Mouse (Mus musculus): ENCODE data around the gene Fiz1.
"Not testable (repeated sequence)": the region's sequence is repeated elsewhere in the genome, so short reads cannot be mapped to it uniquely, and the experiment has no call there.

Fiz1 gene

DNA sequence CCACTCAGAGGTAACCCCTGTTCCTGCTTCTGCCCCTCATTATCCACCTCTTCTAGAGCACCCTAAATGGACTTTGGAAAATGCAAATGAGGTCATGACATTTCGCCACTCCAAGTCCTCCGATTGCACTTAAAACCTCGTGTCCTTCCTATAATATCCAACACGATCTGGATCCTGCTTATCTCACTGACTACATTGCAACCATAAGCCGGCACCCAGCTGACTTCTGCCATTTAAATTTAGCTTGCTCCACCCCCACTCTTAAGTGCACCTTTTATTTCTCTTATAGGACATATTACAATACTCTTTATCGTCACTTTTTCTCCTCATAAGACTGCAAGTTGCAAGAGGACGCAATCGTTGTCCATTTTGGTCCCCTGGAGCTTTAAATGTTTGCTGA is 23.0 kb upstream of the Fiz1 start:
- no peak for DNase-seq (ENCODE audit: low spot score in 2 of 2)

DNA sequence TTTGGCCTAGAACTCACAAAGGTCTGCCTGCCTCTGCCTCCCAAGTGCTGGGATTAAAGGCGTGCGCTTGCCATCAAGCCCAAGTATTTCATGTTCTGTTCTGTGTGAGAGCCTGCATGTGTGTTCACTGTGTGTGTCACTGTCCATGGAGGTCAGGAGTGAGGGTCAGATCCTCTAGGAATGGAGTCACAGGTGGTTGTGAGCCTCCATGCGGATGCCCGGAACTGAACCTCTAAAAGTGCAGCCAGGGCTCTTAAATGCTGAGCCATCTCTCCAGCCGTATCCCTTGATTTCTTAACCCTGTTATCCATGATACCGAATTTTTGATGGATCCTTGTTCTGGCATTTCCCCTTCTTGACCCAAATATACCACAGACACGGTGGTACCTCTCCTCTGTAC is 22.5 kb upstream of the Fiz1 start:
- no peak for DNase-seq (ENCODE audit: low spot score in 2 of 2)

DNA sequence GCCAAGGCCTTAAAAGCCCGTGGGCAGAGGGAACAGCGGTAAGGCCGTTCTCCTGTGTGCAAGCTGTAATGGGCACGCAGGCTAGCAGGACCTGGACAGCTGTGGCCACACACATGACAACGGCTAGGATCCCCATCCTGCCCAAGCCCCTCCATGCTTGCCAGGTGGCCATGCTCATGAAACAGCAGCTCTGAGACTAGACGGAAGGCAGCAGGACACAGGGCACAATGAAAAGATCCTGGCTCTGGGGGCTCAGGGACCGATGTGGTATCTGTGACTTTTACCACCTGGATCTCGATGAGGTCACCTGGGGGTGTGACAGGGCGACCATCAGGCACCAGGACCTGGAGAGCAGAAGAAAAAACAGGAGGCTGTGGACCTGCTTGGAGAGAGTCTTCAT is 21.6 kb upstream of the Fiz1 start:
- no peak for DNase-seq (ENCODE audit: low spot score in 2 of 2)

DNA sequence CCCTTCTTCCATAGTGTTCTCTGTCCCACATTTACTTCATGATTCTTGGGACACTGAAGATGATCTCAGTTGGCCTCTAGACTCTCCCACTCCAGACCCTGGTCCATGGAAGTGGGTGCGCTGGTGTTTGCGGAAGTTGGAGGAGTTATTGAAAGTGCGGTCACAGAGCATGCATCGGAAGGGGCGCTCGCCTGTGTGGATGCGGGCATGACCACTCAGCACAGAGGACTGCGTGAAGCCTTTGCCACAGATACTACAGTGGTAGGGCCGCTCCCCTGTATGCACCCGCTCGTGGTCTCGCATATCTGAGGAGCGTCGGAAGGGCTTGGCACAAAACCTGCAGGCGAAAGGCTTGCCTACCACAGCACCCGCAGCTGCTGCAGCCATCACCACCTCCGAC is 21.1 kb upstream of the Fiz1 start:
- DNase-seq (ENCODE audit: low spot score in 2 of 2): no peak

DNA sequence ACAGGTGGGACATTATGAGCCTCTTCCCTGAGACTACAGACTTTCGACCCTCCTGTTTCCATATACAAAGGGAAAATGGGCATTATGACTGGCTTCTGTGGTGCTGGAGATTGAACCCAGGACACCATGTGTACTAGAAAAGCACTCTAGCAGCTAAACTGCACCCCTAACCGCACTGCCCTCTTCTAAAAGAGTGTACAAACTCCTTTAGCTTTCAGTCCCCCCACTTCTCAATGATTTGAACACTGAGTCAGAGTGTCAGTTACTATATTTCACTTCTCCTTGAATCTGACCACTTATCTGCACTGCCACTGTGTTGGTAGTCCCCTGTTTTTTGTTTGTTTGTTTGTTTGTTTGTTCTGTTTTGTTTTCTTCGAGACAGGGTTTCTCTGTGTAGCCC is 19.3 kb upstream of the Fiz1 start, which contains the start of gene 4632433K11Rik:
TSS of gene 4632433K11Rik (plus strand) at position 301 of the 400 bp plus-strand sequence.
- no peak for DNase-seq (ENCODE audit: low spot score in 2 of 2)

DNA sequence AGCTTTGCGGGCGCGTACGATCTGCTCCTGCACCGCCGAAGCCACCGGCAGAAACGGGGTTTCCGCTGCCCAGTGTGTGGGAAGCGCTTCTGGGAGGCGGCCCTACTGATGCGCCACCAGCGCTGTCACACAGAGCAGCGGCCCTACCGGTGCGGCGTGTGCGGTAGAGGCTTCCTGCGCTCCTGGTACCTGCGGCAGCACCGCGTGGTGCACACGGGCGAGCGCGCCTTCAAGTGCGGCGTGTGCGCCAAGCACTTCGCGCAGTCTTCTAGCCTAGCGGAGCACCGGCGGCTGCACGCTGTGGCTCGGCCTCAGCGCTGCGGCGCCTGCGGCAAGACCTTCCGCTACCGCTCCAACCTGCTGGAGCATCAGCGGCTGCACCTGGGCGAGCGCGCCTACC is 17.0 kb upstream of the Fiz1 start:
- no peak for DNase-seq (ENCODE audit: low spot score in 2 of 2)

DNA sequence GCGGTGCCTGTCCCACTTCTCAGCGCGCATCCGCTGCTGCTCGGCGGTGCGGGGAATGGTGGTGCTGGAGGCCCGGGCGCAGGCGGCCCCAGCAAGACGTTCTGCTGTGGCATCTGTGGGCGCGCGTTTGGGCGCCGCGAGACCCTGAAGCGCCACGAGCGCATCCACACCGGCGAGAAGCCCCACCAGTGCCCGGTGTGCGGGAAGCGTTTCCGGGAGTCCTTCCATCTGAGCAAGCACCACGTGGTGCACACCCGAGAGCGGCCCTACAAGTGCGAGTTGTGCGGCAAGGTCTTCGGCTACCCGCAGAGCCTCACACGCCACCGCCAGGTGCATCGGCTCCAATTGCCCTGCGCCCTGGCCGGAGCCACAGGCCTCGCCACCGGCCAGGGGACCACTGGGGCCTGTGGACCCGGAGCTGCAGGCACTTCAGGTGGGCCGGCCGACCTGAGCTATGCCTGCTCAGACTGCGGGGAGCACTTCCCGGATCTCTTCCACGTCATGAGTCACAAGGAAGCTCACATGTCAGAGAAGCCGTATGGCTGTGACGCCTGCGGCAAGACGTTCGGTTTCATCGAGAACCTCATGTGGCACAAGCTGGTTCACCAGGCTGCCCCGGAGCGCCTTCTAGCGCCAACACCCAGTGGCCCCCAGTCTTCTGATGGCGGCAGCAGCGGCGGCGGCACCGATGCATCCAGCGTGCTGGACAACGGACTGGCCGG is 16.2 kb upstream of the Fiz1 start:
- no peak for DNase-seq (ENCODE audit: low spot score in 2 of 2)

DNA sequence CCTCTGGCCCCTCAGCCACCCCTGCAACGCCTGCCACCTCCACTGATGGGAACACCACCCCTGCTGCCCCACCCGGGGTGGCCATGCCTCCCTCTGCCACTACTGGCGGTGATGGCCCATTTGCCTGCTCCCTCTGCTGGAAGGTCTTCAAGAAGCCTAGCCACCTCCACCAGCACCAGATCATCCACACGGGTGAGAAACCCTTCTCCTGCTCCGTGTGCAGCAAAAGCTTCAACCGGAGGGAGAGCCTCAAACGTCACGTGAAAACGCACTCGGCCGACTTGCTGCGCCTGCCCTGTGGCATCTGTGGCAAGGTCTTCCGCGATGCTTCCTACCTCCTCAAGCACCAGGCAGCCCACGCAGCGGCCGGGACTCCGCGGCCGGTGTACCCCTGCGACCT is 15.4 kb upstream of the Fiz1 start:
- DNase-seq (ENCODE audit: low spot score in 2 of 2): no peak

DNA sequence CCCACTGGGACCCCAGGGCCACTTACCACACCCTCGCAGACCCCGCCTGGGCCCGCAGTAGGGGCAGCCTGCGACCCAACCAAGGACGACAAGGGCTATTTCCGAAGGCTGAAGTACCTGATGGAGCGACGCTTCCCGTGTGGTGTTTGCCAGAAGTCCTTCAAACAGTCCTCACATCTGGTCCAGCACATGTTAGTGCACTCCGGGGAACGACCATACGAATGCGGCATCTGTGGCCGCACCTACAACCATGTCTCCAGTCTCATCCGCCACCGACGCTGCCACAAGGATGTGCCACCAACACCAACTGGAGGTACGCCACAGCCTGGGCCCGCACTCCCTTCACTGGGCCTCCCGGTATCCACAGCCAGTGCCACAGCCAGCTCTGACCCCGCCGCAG is 15.0 kb upstream of the Fiz1 start:
- DNase-seq (ENCODE audit: low spot score in 2 of 2): no peak

DNA sequence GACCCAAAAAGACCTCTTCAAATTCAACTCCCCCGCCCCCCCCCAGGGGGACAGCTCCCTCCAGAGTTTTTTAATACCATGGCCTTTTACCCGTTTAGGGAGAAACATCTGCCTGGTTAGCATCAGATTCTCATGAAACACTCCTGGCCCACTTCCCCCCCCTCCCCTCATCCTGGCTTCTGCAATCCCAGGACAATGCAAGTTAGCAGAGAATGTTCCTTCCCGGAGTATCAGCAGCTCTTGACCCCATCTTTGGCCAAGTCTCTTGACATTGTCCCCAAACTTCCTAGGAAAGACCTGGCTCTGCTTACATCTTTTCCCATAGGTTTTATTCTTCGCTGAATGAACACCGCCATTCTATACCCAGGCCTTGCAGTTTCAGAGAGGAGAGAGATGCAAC is 6.7 kb upstream of the Fiz1 start:
- DNase-seq (ENCODE audit: low spot score in 2 of 2): no peak

DNA sequence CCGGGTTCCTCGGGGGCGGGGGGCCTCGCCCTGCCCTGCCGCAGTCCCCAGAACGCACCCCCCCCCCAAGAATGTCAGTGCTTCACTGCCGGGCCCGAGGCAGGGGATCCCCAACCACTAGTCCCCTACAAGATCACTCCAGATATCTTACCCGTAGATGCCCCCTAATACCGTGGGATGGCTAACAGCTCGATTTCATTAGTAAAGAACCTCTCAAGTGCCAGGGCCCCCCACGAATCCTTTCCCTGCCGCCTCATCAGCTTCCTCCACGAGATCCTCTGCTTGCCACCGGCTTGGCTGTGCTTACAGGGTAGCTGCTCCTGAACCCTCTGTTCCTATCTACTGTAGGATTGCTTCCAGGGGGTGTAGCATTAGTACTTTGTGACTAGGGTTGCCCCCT is 6.2 kb upstream of the Fiz1 start:
- no peak for DNase-seq (ENCODE audit: low spot score in 2 of 2)

DNA sequence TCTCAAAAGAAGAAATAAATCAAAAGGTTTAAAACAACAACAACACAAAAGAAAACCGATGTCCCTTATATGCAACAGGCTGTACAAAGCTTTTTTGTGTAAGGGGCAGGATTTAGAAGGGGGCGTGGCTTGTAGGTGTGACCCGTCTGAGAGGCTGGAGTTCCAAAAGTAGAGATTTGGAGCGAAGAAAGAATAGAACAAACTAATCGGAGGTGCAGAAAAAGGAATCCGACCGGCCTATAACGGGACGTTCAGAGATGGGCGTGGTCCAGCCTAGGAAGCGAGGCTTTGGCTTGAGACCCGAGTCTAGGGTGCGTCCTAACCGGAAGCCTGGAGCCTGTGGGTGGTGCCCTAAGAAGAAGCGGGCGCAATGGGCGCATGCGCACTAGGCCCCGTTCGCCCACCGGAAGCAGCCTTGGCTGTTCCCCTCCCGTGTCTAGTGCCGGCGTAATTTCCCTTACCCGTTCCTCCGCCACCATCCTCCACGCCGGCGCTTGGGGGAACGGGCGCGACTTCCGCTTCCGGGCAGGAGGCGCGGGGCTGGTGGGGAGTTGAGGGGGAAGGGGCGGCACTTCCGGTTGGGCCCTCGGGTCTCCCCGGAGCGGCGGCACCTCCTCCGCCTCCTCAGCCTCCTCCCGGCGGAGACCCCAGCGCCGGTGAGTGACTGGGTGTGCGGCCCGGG is 5.6 kb upstream of the Fiz1 start, which contains the start of the genes Zfp865 and Ccdc106:
TSS of gene Zfp865 (plus strand) at position 377 of the 682 bp plus-strand sequence.
TSS of gene Ccdc106 (plus strand) at position 554 of the 682 bp plus-strand sequence.
- peak; percentile 98 to 99 for DNase-seq (ENCODE audit: low spot score in 2 of 2)

DNA sequence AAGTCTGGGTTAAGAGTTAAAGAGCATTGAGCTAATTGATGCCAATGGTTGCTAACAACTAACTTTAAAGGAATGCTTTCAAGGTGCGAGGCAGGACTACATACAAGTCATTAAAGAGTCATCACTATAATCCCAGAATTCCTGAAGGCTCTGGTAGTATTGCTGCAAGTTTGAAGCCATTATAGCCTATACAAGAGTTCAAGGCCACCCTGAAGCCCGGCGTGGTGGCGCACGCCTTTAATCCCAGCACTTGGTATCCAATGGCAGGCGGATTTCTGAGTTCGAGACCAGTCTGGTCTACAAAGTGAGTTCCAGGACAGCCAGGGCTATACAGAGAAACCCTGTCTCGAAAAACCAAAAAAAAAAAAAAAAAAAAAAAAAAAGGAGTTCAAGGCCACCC is 5.1 kb upstream of the Fiz1 start:
- not testable (repeated sequence) for DNase-seq (ENCODE audit: low spot score in 2 of 2)

DNA sequence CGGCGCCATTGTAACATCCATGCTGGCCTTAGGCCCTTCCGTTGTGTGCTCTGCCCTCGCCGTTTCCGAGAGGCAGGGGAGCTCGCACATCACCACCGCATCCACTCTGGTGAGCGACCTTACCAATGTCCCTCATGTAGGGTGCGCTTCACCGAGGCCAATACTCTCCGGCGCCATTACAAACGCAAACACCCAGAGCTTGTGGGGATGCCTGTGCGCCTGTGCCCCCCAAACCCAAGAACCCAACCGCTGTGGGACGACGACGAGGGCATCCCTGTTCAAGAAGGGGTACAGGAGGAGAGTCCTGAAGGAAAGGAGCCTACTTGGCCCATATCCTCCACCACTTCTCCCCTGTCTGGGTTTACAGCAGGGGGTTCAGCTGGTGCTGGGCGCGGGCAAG is 3.4 kb upstream of the Fiz1 start:
- DNase-seq (ENCODE audit: low spot score in 2 of 2): no peak

DNA sequence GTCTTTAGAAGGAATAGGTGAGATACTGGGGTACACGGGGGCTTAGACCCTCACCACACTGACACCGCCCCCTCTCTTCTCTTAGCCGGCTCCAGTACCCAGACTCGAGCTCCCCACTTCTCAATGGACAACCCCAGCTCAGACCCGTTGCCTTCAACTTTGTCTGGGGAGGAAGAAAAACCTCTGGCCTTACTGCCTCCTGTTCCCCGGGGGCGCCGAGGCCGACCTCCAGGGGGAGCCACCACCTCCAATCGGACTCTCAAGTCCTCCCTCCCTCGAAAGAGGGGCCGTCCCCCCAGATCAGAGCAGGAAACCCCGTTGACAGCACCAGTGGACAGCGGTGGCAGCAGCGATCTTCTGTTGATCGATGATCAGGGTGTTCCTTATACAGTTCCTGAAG is 2.9 kb upstream of the Fiz1 start:
- DNase-seq (ENCODE audit: low spot score in 2 of 2): no peak

DNA sequence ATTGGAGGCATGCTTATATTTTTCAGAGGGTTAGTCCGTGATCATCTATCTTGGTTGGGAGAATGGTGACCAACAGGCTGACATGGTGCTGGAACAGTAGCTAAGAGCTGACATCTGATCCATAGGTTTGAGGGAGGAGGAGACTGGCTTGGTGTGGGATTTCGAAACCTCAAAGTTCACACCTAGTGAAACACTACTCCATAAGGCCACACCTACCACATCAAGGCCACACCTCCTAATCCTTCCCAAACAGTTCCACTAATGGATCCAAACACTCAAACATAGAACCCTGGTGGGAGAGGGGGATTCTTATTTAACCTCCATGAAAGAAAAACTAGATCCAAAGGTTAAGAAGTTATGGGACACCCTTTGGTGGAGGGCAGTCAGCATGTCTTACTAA is 2.4 kb upstream of the Fiz1 start:
- no peak for DNase-seq (ENCODE audit: low spot score in 2 of 2)

DNA sequence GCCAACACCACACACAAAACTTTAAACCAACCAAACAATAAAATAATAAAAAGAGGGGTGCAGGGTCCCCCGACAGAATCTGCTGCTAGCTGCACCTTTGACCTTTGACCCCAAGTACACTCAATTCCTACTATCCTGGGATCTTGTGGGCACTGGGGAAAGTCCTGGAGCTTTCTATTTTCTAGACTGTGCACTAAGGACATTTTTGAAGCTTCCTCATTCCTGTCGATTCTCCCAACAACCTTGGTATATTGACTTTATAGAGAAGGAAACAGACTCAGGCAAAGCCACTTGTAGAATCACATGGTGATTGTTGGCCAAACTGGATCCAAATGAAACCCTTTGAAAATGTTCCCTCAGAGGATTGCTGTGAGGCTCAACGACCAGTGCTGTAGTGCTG is 1.6 kb upstream of the Fiz1 start:
- no peak for DNase-seq (ENCODE audit: low spot score in 2 of 2)

DNA sequence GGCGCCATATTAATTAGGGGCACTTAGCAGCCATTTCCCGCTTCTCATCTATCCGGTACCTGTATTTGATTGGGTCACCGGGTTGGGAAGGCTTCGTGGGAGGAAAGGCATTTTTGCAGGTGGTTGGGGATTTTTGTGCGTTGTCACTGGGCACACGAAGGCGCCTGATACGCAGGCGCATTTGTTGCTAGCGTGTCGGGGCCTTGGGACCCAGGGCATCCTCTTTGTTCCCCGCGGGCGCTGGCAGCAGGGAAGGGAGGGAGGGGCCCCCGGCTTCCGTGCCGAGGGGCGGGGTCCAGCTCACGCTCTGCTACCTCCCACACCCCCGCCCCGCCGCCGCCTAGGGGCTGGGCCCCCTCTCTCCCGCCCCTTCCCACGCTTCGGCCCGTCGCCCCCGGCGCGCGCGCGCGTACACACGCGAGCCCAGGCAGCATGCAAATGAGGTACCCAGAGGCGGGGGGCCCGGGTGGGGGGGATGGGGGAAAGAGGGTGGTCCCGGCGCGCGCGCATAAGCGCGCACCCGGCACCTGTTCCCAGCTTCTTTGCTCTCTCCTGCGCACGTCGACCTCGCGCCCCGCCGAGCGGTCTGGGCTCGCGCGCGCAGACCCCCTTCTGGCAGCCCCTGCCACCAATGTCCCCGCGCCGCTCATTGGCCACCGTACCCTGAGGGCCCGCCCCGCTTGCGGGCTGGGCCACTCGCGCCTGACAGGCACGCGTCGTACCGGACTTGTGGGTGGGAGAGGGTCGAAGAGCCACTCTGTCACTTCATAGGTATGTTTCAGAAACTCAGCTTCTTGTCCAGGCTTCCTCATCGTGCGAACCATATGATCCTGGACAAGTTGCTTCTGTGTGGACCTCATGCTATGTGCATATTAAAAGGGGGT is 863 bp upstream of the Fiz1 start, which contains the start of gene Gm44973:
TSS of gene Gm44973 (plus strand) at position 379 of the 884 bp plus-strand sequence.
- peak; percentile 92 for DNase-seq (ENCODE audit: low spot score in 2 of 2)

DNA sequence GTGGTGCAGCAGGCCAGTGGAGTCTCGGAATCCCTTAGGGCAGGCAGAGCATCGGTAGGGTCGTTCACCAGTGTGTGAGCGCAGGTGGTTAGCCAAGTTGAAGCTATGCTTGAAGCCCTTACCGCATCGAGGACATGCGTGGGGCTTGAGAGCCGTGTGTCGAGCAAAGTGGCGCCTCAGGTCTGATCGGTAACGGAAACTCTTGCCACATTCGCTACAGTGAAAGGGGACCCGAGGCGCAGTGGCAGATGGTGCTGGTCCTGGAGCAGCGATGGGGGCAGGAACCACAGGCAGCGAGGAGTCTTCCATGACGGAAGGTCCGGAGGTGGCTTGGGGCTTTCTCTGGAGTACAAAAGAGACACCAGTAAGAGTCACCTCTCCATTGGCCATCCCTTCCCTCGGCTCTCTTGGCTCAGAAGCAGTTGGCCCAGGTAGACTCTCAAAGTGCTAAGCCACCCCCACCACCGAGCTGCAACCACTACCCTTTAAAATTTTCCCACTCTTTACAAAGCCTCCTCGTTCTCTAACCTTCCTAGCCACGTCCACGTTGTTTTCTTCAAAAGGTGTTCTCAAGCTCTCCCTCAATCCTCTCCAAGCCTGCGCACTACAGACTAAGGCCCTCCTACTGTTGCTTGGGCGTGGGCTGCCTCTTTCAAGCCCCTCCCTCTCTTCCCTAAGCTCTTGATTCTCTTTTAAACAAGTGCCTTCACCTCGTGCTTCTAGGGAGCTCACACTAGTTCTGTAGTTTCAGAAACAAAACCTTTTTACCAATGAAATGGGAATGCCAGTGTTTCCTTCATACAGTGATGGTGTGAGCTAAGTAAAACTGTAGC is 1.6 kb downstream of the Fiz1 start:
- DNase-seq (ENCODE audit: low spot score in 2 of 2): no peak

DNA sequence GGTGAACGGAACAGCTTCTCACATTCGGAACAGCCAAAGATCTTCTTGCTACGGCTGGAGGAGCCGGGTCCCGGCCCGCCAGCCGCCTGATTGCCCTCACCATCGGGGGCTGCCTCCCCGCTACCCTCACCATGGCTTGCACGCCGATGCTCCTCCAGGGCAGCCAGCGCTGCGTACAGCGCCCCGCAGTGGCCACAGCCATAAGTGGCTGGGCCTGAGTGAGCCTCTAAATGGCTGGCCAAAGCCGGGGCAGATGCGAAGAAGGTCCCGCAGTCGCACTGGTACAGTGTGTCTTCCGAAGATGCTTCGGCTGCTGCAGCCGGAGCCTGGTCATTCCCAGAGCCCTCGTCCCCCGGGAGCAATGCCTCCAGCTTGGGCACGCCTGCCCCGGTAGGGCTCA is 6.3 kb downstream of the Fiz1 start:
- no peak for DNase-seq (ENCODE audit: low spot score in 2 of 2)

DNA sequence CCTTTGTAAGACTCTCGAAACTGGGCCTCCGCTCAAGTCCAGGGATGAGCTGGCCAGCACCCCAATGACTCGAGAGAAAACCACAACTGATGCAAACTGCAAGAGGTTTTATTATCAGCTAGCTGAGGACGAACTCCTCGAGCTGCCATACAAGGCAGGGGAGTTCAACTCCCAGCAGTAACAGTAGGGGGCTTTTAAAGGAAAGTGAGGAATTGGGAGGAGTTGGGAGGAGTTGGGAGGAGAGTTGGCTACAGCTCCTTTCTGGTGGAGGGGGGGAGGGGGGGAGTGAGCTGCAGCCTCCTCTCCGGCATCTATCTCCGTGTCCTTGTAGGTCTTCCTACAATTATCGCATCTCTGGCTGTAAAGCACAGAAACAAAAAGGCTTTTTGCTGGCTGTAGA is 11.6 kb downstream of the Fiz1 start:
- not testable (repeated sequence) for DNase-seq (ENCODE audit: low spot score in 2 of 2)

Data from left cerebral cortex, adult 9 months (tissue).